Mouse (Mus musculus) embryo, embryonic 9.5 days (tissue): Measurements from ENCODE around the gene Grk5.
"Not testable (repeated sequence)": the region's sequence is repeated elsewhere in the genome, so short reads cannot be mapped to it uniquely, and the experiment has no call there.

ENCODE experiments used
- DNase-seq: peaks from one replicate; pipeline ENCODE4 v3.0.0-alpha.2; 2017; ENCODE audit errors: extremely low spot score

Gene Grk5

GRCm38 (mm10) chr19:60889714-60890315, at the start of gene Grk5:
Gene Grk5 (plus strand): TSS chr19:60889749.
- peak; percentile 92 for DNase-seq

- no peak for DNase-seq
Measured at GRCm38 (mm10) chr19:60843324-60843723, 46.2 kb upstream of the Grk5 start.

- DNase-seq, result no peak
Measured at GRCm38 (mm10) chr19:60845731-60846130, 43.8 kb upstream of the Grk5 start.

- peak; percentile 91 for DNase-seq
Measured at GRCm38 (mm10) chr19:60860868-60861700, 28.5 kb upstream of the Grk5 start, which contains the start of gene Sfxn4. Gene Sfxn4 (minus strand): TSS chr19:60861479.

GRCm38 (mm10) chr19:60866169-60866568, 23.4 kb upstream of the Grk5 start:
- not testable (repeated sequence) for DNase-seq

GRCm38 (mm10) chr19:60870489-60870888, 19.1 kb upstream of the Grk5 start:
- no peak for DNase-seq

- DNase-seq, result no peak
Measured at GRCm38 (mm10) chr19:60871366-60871765, 18.2 kb upstream of the Grk5 start.

GRCm38 (mm10) chr19:60872272-60872671, 17.3 kb upstream of the Grk5 start:
- no peak for DNase-seq

GRCm38 (mm10) chr19:60873501-60873900, 16.0 kb upstream of the Grk5 start:
- no peak for DNase-seq

GRCm38 (mm10) chr19:60874064-60874694, 15.4 kb upstream of the Grk5 start, which contains the start of gene Prdx3:
Gene Prdx3 (minus strand): TSS chr19:60874556.
- peak; percentile 98 for DNase-seq

GRCm38 (mm10) chr19:60883129-60883528, 6.4 kb upstream of the Grk5 start:
- peak; percentile 32 for DNase-seq

GRCm38 (mm10) chr19:60887637-60888036, 1.9 kb upstream of the Grk5 start:
- no peak for DNase-seq

- DNase-seq, result peak; percentile 68
Measured at GRCm38 (mm10) chr19:60889101-60889713, 342 bp upstream of the Grk5 start.

- DNase-seq, result peak; percentile 78
Measured at GRCm38 (mm10) chr19:60890391-60891122, 1.0 kb downstream of the Grk5 start.

GRCm38 (mm10) chr19:60891123-60891470, 1.5 kb downstream of the Grk5 start:
- DNase-seq, result peak; percentile 2

- peak; percentile 45 for DNase-seq
Measured at GRCm38 (mm10) chr19:60891934-60892547, 2.5 kb downstream of the Grk5 start.

- DNase-seq, result no peak
Measured at GRCm38 (mm10) chr19:60895251-60895880, 5.8 kb downstream of the Grk5 start.

- DNase-seq, result no peak
Measured at GRCm38 (mm10) chr19:60903139-60903538, 13.6 kb downstream of the Grk5 start.

GRCm38 (mm10) chr19:60903971-60904370, 14.4 kb downstream of the Grk5 start:
- no peak for DNase-seq

- no peak for DNase-seq
Measured at GRCm38 (mm10) chr19:60905477-60905876, 15.9 kb downstream of the Grk5 start.

GRCm38 (mm10) chr19:60910304-60910703, 20.8 kb downstream of the Grk5 start:
- no peak for DNase-seq
